Mouse (Mus musculus) hindbrain, embryonic 11.5 days (tissue): Measurements from ENCODE around the gene Kdelc2. TPM values are rescaled to one million over a fixed set of nuclear protein-coding genes. Genes with fewer than 3 reads are reported as not detected.

ENCODE experiments used
- polyA plus RNA-seq: library from polyadenylated mRNA; unstranded; fragments of >200 nt; fragmentation: Nextera tagmentation; extraction: Ambion mirVana; gene quantifications from 2 replicates; pipeline ENCODE4 v1.2.1, GENCODE M21; 2014

Kdelc2 gene
- polyA plus RNA-seq, 1 experiment from 2014 or later = 11.7 TPM

Other genes starting within 250 kb of the Kdelc2 start
- 33.5 and 34.2 TPM in 2 replicates for gene Ddx10, start 136.0 kb upstream of the Kdelc2 start, polyA plus RNA-seq
- 0.66 and 1.7 TPM in 2 replicates for gene Exph5, start 82.4 kb upstream of the Kdelc2 start, polyA plus RNA-seq
- 0.39 and 0.46 TPM in 2 replicates for gene 4930550C14Rik, start 18.3 kb downstream of the Kdelc2 start, polyA plus RNA-seq
- 17.9 and 23.3 TPM in 2 replicates for gene Atm, start 152.7 kb downstream of the Kdelc2 start, polyA plus RNA-seq
- 20.3 and 21.3 TPM in 2 replicates for gene Npat, start 153.0 kb downstream of the Kdelc2 start, polyA plus RNA-seq
- gene Acat1, start 226.4 kb downstream of the Kdelc2 start, polyA plus RNA-seq = 61.9 and 67.4 TPM in 2 replicates